Mouse (Mus musculus) adrenal gland, adult 2 months (tissue): ENCODE data around the gene Rnf216. TPM values are rescaled to one million over a fixed set of nuclear protein-coding genes. Genes with fewer than 3 reads are reported as not detected.
"Not testable (repeated sequence)": the region's sequence is repeated elsewhere in the genome, so short reads cannot be mapped to it uniquely, and the experiment has no call there.

Experiments
- DNase-seq: peaks from one replicate; pipeline ENCODE4 v3.0.0; 2021
- long read RNA-seq: library from polyadenylated mRNA; stranded (forward); transcript quantifications from one replicate; pipeline ENCODE4 v2.0.0, GENCODE M21; 2021
- polyA plus RNA-seq: library from polyadenylated mRNA; depleted of rRNA; stranded (reverse); fragments of >200 nt; gene quantifications from 2 replicates; pipeline ENCODE4 v1.2.3, GENCODE M21; 2012; rRNA removed
- total RNA-seq, 2 experiments: library from RNA; stranded (reverse); gene quantifications; 2 replicates each; pipeline ENCODE4 v1.2.3; 2021

Gene Rnf216
- 10 to 100 TPM; 37.5 to 50.4 TPM for total RNA-seq
- 40.3 and 47.6 TPM in 2 replicates for polyA plus RNA-seq
- long read RNA-seq, full-length matches to known transcripts, result 7 of 14 reads
- long read RNA-seq, partial matches to known transcripts, result 2 of 14 reads
- long read RNA-seq, other reads (novel, unspliced or antisense), result 5 of 14 reads

- DNase-seq, result peak; percentile 95
Observed at GRCm38 (mm10) chr5:143112281-143113246, at the start of gene Rnf216. TSS of gene Rnf216 (minus strand) at chr5:143112994.

DNA sequence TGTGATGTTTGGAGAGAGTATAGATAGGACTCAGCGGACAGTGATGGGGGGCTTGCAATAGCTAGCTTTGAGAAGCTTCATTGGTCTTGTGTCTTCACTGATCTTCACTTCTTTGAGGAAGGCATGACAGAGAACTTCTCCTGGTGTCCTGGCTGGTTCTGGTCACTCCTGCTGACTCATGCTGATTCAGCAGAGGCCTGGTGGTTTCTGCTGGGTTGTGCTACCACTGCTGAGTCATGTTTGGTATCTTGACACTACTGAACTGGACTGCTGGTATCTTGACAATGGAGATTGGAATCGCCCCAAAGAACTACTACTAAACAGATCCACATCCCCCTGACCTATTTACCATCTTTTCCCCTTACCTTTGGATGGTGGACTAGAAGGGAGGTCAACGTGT lies 42.7 kb upstream of the Rnf216 start:
- DNase-seq, result no peak

DNA sequence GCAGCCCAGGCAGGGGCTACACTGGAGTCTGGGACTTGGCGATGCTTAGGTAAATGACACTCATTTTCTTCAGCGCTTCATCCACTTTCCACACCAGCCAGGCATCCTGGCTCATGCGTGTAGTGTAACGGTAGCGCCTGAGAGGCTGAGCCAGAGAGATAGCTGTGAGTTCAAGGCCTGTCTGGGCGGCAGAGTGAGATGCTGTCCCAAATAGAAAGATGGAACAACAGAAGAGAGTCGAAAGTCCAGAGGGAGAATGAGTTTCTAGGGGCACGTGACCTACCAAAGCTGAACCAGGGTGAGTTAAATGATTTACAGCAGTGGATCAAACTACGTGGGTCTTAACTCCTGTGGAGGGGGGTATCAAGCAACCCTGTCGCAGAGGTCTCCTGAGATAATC lies 41.0 kb upstream of the Rnf216 start:
- no peak for DNase-seq

- DNase-seq, result no peak
Observed at GRCm38 (mm10) chr5:143150044-143150443, 37.2 kb upstream of the Rnf216 start.

DNA sequence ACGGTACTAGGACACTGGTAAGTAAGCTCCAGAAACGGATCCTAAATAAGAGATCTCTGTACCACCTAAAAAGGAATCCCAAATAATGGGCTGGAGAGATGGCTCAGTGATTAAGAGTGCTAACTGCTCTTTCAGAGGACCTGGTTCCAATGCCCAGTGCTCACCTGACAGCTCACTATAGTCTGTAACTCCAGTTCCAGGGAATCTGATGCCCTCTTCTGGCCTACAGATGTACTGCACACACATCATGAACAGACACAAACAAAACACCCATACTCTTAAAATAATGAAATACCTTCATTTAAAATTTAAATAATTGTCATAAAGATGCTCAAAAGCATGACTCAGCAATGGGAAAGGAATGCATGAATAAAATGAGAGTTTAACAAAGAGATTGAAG lies 36.7 kb upstream of the Rnf216 start:
- no peak for DNase-seq

DNA sequence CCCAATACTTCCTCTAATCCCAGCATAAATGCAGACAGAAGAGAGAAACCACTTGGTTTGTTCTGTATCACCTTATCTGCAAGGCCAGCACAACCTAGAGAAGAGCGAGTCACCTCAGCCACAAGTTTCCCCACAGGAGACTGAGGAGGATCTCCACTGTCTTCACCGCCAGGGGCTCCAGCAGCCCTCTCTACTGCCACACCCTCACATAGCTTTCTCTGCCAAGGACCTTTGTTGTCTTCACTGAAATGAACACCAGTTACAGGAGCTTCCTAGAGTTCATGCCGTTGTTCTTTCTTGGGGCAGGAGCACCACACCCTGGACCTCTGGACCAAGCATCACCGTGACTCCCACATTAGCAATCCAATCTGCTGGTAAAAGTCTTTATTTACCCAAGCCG lies 35.9 kb upstream of the Rnf216 start:
- no peak for DNase-seq

DNA sequence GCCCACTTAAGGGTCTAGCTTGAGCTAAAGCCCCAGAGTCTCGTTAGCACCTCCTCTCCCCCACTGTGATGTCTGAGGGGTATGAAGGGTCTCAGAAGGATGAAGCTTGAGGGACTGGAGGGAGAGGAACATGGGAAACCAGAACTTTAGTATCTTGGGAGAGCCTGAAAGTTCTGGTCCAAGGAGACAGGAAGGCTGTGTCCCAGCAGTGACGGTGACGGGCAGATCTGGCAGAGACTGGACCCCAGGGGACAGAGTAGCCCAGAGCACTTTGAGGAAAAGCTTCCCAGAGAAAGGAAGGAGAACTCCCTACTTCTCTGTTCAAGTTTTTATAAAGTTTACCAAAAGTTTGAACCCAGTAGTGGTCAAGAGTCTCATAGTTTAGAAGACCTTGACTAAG lies 34.7 kb upstream of the Rnf216 start, which contains the start of gene Olfr718-ps1:
TSS of gene Olfr718-ps1 (minus strand) at position 101 of the 400 bp plus-strand sequence.
- DNase-seq, result no peak

- peak; percentile 4 for DNase-seq
Observed at GRCm38 (mm10) chr5:143137580-143137979, 24.8 kb upstream of the Rnf216 start.

DNA sequence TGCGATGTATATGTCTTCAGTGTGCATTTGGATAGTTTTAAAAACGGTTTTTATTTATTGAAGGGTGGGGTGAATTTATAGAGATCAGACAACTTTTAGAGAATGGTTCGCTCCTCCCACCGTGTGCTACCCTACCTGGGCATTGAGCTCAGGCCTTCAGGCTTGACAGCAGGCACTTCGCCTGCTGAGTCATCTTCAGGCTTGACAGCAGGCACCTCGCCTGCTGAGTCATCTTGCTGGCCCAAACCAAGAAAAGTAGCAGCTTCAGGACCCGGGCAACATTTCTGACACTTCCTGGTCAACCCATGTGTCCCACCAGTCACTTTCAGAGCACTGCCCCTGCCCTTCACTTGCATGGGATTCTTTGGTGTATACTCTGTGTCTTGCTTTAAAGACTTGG lies 22.2 kb upstream of the Rnf216 start:
- peak; percentile 13 for DNase-seq

GRCm38 (mm10) chr5:143134216-143135010 lies 21.6 kb upstream of the Rnf216 start:
- not testable (repeated sequence) for DNase-seq

DNA sequence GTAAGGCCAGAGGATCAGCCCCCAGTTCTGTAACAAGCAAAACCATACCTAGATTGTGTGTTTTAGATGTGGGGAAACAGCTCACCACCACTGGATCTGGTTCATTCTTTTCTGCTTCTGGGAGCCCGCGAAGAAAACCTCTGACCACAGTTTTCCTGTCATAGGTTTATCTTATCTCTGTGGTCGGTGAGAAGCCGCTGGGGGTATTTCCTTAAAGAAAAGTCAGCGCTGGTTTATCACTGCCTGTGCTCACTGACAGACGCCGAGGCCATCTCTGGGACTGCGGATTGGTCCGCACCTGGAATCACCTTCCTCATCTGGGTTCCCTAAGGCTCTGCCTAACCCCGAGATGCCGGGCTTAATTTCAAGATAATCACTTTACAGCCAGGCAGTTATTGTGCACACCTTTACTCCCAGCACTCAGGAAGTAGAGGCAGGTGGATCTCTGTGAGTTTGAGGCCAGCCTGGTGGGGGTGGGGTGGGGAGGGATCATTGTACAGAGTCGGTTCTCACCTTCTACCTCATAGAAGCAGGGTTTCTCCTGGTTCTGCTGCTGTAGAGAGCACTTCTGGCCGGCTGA lies 20.2 kb upstream of the Rnf216 start:
- no peak for DNase-seq

- no peak for DNase-seq
Observed at GRCm38 (mm10) chr5:143130342-143130741, 17.5 kb upstream of the Rnf216 start.

- no peak for DNase-seq
Observed at GRCm38 (mm10) chr5:143129101-143129500, 16.3 kb upstream of the Rnf216 start.

- DNase-seq, result no peak
Observed at GRCm38 (mm10) chr5:143127837-143128236, 15.0 kb upstream of the Rnf216 start.

GRCm38 (mm10) chr5:143126908-143127307 lies 14.1 kb upstream of the Rnf216 start:
- DNase-seq, result no peak

GRCm38 (mm10) chr5:143126089-143126488 lies 13.3 kb upstream of the Rnf216 start:
- no peak for DNase-seq

- no peak for DNase-seq
Observed at GRCm38 (mm10) chr5:143125601-143126000, 12.8 kb upstream of the Rnf216 start.

DNA sequence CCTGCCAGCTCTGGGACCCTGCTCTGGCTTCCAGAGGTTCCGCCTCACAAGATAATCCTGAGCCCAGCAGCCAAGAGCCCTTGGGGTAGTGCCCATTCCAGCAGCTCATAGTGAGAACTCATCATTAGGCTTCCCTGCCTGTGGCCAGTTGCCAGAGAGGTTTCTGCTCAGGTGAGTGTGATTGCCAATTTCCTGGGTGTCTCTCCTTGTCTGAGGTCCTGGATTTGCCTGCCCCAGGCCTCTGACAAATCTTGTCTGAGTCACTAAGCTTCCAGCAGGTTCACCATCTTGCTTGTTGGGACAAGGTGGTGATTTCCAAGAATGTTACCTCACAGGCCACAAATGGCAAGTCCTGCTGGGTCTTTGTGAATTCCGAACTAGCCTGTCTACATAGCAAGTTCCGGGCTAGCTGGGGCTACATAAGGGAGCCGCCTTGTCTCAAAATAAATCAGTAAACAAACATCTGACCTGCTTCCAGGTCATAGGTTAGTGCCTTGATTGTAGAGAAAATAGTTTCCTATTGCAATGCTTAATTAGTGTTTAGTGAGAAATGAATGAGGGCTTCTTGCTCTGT lies 12.1 kb upstream of the Rnf216 start:
- DNase-seq, result no peak

DNA sequence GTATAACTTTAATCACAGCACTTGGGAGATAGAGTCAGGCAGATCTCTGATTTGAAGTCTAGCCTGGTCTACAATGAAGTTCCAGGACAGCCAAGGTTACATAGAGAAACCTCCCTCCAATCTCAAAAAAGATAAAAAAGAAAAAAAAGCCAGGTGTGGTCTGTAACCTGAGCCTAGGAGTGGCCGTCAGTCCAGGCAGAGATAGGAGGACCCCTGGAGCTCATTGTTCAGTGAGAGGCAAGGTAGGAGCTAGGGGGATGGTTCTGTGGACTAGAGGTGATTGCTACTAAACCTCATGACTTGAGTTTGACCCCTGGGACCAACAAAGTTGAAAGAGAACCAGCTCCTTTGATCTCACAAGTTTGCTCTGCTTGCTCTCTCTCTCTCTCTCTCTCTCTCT lies 9.9 kb upstream of the Rnf216 start:
- no peak for DNase-seq

- DNase-seq, result no peak
Observed at GRCm38 (mm10) chr5:143122125-143122524, 9.3 kb upstream of the Rnf216 start.

- peak; percentile 15 for DNase-seq
Observed at GRCm38 (mm10) chr5:143106842-143107241, 6.0 kb downstream of the Rnf216 start.

DNA sequence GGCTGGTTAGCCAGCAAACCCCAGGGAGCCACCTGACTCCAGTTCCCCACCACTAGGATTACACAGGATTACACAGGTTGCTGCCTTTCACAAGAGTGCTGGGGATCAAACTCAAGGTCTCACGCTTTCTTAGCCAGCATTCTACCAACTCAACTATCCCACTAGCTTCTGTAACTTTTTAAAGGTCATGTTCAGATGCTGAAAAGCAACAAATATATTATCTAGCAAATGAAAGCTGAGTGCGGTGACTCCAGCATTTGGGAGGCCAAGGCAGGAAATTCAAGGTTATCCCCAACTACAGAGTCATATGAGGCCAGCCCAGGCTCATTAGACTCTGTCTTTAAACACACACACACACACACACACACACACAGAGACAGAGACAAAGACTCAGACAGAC lies 9.6 kb downstream of the Rnf216 start:
- peak; percentile 71 for DNase-seq
